Mouse (Mus musculus) cerebellum, adult 11 months (tissue): Measurements from ENCODE around the gene Car15.

ENCODE experiments used
- DNase-seq: peaks from one replicate; pipeline ENCODE4 v3.0.0; 2022

Car15 gene

GRCm38 (mm10) chr16:17832821-17833220 is 5.3 kb downstream of the Car15 start, which contains the start of gene B830017H08Rik:
TSS of gene B830017H08Rik (plus strand) at chr16:17833121.
- no peak for DNase-seq

GRCm38 (mm10) chr16:17831781-17832180 is 6.4 kb downstream of the Car15 start:
- DNase-seq, result no peak

DNA sequence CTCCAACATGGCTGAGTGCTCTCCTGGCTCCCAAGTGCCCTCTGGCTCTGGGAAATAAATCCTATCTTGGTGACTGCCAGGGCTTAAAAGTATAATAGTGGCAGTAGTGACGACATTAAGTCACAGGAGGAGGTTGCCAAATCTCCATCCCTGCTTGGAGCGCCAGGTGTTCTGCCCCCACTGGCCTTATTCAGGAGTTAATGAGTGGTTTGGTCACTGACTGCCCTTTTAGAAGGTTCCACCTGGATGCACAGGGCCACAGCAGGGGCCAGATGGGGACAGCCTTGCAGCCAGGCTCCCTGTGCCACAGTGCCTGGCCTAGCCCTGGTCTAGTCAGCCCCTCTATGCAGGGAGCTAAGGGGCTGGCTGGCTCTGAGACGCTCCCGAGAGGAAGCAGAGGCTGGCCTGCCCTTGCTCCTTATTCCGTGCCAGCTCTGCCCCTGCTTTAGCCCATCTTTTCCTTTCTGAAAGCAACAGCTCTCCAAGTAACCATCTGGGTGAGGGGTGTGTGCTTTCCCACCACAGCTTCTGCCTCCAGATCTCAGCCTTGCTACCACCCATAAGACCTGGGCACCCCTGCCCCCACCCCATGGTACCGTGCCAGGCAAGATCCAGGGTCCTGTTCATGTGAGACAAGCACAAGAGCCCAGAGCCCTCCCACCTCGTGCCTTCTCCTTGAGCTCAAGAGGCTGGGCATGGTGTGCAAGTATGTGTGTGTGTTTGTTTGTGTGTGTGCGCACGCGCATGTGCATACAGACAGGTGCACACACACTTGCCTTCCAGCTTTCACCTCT is 7.6 kb downstream of the Car15 start:
- peak; percentile 17 for DNase-seq

DNA sequence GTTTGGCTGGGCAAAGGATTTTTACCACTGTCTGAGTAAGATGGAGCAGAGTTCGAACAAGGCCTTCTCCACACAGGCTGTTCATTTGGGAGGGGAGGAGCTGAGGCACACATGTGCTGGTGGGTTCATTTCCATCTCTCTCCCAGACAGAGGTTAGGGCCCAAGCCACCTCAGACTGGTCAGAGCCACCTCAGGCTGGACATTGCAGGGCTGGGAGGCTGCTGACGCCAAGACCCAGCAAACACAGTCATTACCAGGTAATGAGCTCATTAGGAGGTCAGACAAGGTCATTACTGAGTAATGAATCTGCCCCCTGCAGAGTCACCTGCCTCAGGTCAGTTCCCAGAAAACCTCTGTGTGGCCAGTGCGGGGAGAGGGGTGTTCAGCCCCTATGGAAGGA is 9.3 kb downstream of the Car15 start:
- DNase-seq, result no peak

GRCm38 (mm10) chr16:17828229-17828628 is 9.9 kb downstream of the Car15 start:
- DNase-seq, result no peak

GRCm38 (mm10) chr16:17826500-17826899 is 11.7 kb downstream of the Car15 start:
- DNase-seq, result peak; percentile 68

GRCm38 (mm10) chr16:17816528-17816927 is 21.6 kb downstream of the Car15 start:
- no peak for DNase-seq

DNA sequence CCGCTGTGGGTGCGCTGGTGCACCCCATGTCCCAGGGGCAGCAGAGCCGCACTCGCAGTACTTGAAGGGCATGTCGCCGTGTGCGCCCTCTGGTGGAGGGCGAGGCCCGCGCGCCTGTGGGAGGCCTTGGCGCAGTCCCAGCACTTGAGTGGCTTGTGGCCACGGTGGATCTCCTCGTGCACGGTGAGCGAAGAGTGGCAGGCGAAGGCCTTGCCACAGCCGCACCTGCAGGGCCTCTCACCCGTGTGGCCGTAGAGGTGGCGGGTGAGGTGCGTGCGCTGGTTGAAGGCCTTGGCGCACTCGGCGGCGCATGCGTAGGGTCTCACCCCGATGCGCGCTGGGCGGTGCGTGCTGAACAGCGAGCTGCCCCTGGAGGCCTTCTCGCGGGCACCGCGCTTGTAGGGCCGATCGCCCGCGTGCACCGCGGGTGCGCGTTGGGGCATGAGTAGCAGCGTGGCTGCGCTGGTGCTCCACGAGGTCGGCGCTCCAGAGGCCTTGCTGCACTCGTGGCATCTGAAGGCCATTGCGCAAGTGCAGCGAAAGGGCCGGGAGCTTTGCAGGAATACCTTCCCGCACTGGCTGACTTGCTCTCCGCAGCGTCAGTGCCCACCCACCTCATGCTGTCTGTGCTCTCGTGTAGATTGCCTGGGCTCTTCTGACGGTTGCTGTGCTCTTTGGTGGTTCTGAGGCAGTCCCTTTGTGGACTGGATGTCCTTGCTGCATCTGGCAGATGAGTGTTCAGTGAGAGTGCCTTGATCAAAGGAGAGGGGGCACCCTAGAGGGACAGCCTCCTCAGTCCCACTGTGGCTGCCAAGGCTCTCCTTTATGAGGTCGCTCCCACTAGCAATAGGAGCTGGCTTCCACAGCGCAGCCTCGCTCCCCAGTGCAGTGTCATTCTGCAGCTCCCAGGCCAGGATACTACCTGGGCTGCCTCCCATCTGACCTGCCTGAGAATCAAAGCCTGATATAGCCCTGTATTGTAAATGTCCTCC is 22.5 kb downstream of the Car15 start:
- DNase-seq, result peak; percentile 64

GRCm38 (mm10) chr16:17813173-17813572 is 25.0 kb downstream of the Car15 start:
- DNase-seq, result no peak

DNA sequence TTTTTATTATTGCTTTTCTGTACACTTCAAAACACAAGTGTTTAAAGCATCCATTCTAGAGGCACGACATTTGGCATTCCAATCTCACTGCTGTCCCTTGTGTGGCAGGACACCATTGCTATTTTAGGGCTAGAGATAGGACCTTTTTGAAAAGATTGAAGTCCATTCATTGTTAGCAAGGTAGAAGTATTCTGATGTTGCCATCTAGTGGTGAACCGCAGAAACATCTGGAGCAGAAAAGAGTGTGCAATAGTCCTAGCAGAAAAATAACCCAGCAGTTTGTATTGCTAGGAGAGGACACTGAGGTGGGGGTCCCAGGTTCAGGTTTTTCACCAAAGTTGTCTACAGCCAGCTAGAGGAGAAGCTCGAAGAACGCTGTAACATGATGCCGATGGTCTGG is 26.0 kb downstream of the Car15 start:
- DNase-seq, result no peak

GRCm38 (mm10) chr16:17809711-17810110 is 28.5 kb downstream of the Car15 start:
- DNase-seq, result no peak

GRCm38 (mm10) chr16:17809125-17809524 is 29.0 kb downstream of the Car15 start:
- DNase-seq, result no peak

- DNase-seq, result peak; percentile 80
Observed at GRCm38 (mm10) chr16:17807192-17808009, 30.8 kb downstream of the Car15 start.

- DNase-seq, result no peak
Observed at GRCm38 (mm10) chr16:17806581-17807191, 31.5 kb downstream of the Car15 start.

- DNase-seq, result no peak
Observed at GRCm38 (mm10) chr16:17804982-17805381, 33.2 kb downstream of the Car15 start.

- DNase-seq, result no peak
Observed at GRCm38 (mm10) chr16:17804449-17804912, 33.7 kb downstream of the Car15 start.

DNA sequence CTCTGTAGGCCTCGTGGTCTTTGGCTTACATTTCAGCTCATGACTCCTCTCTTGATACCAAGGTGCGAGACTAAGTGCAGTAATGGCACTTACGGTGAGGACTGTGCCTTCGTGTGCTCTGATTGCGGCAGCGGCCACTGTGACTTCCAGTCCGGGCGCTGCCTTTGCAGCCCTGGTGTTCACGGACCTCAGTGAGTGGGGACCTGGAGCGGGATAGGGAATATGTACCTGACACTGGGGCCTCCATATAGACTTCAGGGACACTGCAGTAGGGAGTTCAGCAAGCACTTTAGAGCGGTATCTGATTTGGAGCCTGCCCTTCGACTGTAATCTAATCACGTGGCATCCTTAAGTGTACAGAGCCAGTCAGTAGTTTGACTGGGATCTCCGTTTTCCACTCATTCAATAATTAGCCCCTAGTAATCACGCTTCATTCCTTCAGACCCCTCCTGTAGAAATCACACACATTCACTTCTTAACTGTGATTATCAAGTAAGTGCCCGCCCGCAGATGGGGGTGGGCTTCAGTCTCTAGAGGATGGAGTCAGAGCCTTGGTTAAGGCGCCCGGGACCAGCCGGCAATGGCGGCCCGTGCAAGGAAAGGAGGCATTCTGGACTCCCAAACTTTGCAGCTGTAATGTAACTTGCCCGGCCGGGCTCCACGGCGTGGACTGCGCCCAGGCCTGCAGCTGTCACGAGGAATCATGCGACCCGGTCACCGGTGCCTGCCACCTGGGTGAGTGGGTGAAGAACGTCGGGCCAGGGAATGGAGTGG is 34.3 kb downstream of the Car15 start:
- no peak for DNase-seq

- DNase-seq, result peak; percentile 36
Observed at GRCm38 (mm10) chr16:17802839-17803674, 35.1 kb downstream of the Car15 start.

DNA sequence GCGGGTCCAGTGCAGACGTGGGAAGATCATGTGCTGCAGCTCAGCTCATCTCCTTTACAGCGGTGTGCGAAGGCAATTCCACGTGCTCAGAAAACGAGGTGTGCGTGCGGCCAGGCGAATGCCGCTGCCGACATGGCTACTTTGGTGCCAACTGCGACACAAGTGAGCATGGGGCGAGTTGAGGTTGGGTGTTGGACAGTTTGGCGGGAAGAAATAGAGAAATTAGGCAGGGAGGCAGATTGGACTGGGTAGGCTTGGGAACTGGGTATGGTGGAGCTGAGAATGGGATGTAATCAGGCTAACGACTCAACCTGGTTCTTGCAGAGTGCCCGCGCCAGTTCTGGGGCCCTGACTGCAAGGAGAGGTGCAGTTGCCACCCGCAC is 35.7 kb downstream of the Car15 start:
- DNase-seq, result no peak

GRCm38 (mm10) chr16:17801777-17802455 is 36.2 kb downstream of the Car15 start:
- no peak for DNase-seq
